Mouse (Mus musculus) cerebellum, adult 2 months (tissue): ENCODE results near the gene Kcnb1.

Experiments used
- CTCF ChIP-seq: fragments of 200-500 bp; IDR thresholded peaks from 2 replicates; pipeline ENCODE4 v1.5.1; 2011; ENCODE audit warnings: low read depth, mild to moderate bottlenecking, control low read depth, low read length, moderate library complexity, borderline replicate concordance; ENCODE audit not compliant: insufficient read depth
- POLR2A ChIP-seq: fragments of 200-500 bp; IDR thresholded peaks from 2 replicates; pipeline ENCODE4 v1.6.1; 2011; ENCODE audit warnings: low read length, control low read depth, borderline replicate concordance; ENCODE audit not compliant: insufficient read depth

GRCm38 (mm10) chr2:167118046-167118445 is 71.9 kb downstream of the Kcnb1 start:
- TF ChIP-seq CTCF (no peak), POLR2A (no peak)
